Mouse (Mus musculus): ENCODE measurements around the gene Bicdl1. TPM values are rescaled to one million over a fixed set of nuclear protein-coding genes. Genes with fewer than 3 reads are reported as not detected.

Gene Bicdl1
- total RNA-seq (2023) = 1.1 and 1.2 TPM in 2 replicates

GRCm38 (mm10) chr5:115731001-115731731 is at the start of gene Bicdl1:
Gene Bicdl1 (minus strand): TSS chr5:115731621.

DNA sequence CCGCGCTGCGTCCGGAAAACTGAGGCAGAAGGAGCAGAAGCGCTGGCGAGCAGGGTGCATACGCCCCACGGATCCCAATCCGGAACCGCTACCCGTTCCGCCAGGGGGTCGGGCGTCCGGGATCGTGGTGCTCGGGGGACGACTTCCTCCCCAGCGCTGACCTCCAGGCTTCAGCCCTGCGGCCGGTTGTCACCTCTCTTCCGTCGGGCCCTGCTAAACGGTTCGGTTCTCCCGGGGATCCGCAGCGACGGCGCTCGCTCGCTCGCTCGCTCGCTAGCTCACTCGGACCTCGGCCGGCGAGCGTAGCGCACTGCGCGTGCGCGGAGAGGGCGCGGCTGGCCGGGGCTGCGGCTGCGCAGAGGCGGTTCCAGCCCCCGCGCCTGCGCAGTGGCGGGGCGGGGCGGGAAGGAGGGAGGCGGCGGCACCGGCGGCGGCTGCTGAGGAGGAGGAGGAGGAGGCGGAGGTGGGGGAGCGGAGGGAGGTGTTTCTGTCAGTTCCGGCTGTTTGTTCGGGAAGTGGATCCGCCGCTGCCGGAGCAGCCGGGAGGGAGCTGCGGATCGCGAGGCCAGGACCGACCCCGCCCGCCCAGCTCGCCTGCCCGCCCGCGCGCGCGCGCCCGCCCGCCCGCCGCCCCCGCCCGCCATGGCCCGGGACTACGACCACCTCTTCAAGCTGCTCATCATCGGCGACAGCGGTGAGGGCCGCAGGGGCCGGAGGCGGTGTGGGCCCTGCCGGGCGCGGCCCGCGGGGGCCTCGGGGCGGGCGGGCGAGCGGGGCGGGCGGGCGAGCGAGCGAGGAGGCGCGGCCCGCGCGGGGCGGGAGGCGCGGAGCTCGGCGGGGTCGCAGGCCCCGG is 99.7 kb downstream of the Bicdl1 start, which contains the start of gene Rab35:
Gene Rab35, plus strand, starts transcription at position 404 of the 853 bp plus-strand sequence.

Other genes with a start within 250 kb of the Bicdl1 start
- 1.4 and 6.7 TPM in 2 replicates for gene Sirt4, start 246.9 kb downstream of the Bicdl1 start, total RNA-seq (2023)
- gene Pxn, start 224.9 kb downstream of the Bicdl1 start, total RNA-seq (2023) = 398 and 435 TPM in 2 replicates
- 522 and 542 TPM in 2 replicates for gene Rplp0, start 172.2 kb downstream of the Bicdl1 start, total RNA-seq (2023)
- gene Gcn1l1, start 166.4 kb downstream of the Bicdl1 start, total RNA-seq (2023) = 20.9 and 33.2 TPM in 2 replicates
- gene Rab35, start 99.7 kb downstream of the Bicdl1 start, total RNA-seq (2023) = 65.3 and 65.9 TPM in 2 replicates
- 44.0 and 72.6 TPM in 2 replicates for gene Cit, start 113.7 kb upstream of the Bicdl1 start, total RNA-seq (2023)

Measured in neutrophil, adult 65 days (primary cell).